Mouse (Mus musculus) E14TG2a.4 (cell line): ENCODE results near the gene Wwc1.
"Not testable (repeated sequence)": the region's sequence is repeated elsewhere in the genome, so short reads cannot be mapped to it uniquely, and the experiment has no call there.

Experiments used
- H3K27me3 ChIP-seq: 2 replicates; pipeline ENCODE4 v1.6.1; 2014; ENCODE audit warnings: low read length, control low read depth; ENCODE audit not compliant: insufficient read depth
- H3K36me3 ChIP-seq: 2 replicates; pipeline ENCODE4 v1.6.1; 2014; ENCODE audit warnings: low read length, control low read depth; ENCODE audit not compliant: insufficient read depth
- H3K4me1 ChIP-seq: replicated peaks from 2 replicates; pipeline ENCODE4 v1.6.1; 2014; ENCODE audit warnings: low read depth, low read length, control low read depth
- H3K4me3 ChIP-seq: replicated peaks from 2 replicates; pipeline ENCODE4 v1.5.1; 2014; ENCODE audit warnings: mild to moderate bottlenecking, low read length
- H3K9me3 ChIP-seq: 2 replicates; pipeline ENCODE4 v1.6.1; 2014; ENCODE audit warnings: low read length, control low read depth
- CTCF ChIP-seq: conservative IDR thresholded peaks from 2 replicates; pipeline ENCODE4 v1.5.1; 2014; ENCODE audit warnings: low read length
- NANOG ChIP-seq: IDR thresholded peaks from 2 replicates; pipeline ENCODE4 v1.6.1; 2014; ENCODE audit warnings: borderline replicate concordance, low read length, mixed read lengths
- POU5F1 ChIP-seq: IDR thresholded peaks from 2 replicates; pipeline ENCODE4 v1.6.1; 2014; ENCODE audit warnings: low read length, borderline replicate concordance

Gene Wwc1

DNA sequence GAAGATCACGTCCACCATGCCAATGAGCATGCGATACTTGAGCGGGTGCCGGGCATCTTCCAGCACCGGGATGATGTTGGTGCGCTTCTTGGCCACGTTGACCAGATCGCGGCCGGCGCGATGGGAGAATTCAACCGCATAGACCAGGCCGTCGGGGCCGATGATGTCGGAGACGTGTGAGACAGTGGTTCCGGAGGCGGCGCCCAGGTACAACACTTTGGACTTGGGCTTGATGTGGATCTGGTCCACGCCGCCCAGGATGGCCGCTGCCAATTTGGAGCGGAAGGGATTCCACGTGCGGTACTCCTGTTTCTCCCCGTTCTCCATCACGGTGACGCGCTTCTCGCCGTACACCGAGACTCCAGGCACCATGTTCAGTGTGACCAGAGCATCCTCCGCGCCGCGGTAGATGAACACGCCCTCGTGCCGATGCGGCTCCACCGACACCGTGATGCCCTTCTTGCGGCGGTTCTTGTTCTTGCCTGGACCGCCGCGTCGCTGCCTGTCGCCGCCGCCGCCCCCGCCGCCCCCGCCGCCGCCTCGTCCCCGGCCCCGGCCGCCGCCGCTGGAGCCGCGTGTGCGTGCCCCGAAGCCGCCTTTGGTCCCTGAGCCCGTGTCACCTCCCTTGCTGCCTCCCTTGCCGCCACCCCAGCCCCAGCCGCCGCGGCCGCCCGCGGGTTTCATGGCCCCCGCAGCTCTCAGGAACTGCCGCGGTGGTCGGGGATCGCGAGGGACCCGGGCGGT is 182.4 kb downstream of the Wwc1 start:
- Histone ChIP-seq H3K4me3 (peak overlapping the region; percentile 75), H3K4me1 (peaks cover 22% of the 10 kb centered on the region), H3K9me3 (no peaks in the 10 kb centered on the region), H3K27me3 (peaks cover 68% of the 10 kb centered on the region), H3K36me3 (no peaks in the 10 kb centered on the region)
- TF ChIP-seq CTCF (no peak), NANOG (no peak), POU5F1 (no peak)

DNA sequence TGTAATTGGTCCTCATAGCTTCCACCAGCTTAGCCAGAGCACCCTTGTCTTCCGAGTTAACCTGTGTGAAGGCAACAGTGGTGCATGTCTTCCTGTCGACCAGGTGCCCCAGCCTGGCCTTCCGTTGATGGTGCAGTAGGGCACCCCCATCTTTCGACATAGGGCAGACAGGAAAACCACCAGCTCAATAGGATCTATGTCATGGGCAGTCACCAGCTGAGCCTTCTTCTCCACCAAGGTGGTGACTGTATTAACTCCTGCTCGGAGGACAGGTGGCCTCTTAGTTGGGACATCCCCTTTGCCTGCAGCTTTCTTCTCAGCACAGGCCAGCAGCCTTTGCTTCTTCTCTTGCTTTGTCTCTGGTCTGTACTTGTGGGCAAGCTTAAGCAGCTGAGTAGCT is 187.5 kb downstream of the Wwc1 start:
- Histone ChIP-seq H3K36me3 (peaks cover 31% of the 10 kb centered on the region), H3K27me3 (peaks cover 36% of the 10 kb centered on the region), H3K4me1 (peaks cover 23% of the 10 kb centered on the region)
- H3K9me3 ChIP-seq, H3K4me3 ChIP-seq: not testable (repeated sequence)

DNA sequence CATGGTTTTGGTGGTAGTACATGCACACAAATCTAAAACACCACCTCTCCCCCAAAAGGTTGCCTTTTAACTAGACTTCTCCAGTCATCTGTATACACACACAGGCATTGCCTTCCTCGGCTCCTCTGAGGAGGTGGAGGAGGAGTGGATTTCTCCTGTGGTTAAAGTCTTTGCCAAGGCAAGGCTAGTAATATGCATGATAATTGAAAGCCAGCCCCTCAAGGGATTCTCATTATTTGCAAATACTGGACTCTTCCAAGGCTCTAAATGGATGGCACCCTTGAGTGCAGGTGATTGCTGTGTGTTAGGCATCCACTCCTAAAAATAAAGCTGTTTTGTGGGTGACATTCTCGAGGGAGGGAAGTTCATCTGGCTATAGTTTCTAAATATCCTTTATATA is 191.9 kb downstream of the Wwc1 start:
- Histone ChIP-seq H3K36me3 (peaks cover 69% of the 10 kb centered on the region), H3K4me1 (peaks cover 25% of the 10 kb centered on the region), H3K4me3 (no peak overlapping the region), H3K27me3 (0 out of 2 replicates have a peak, but pooled peaks cover 2% of the 10 kb centered on the region), H3K9me3 (no peaks in the 10 kb centered on the region)
- TF ChIP-seq CTCF = no peak
- peak; percentile 92 for TF ChIP-seq POU5F1
- TF ChIP-seq NANOG = peak; percentile 60; the same call in 1 of the 2 replicates
